Mouse (Mus musculus) kidney, postnatal 0 days (tissue): ENCODE measurements around the gene Znrd1. TPM values are rescaled to one million over a fixed set of nuclear protein-coding genes. Genes with fewer than 3 reads are reported as not detected.
A peak's percentile ranks its signal among the peaks of the same experiment; 100 is the strongest.

ENCODE experiments used
- ATAC-seq: fragments of 200-750 bp; cut with Nextera tagmentation; replicated peaks from 2 replicates; pipeline ENCODE4 v1.8.0; 2017; ENCODE audit warnings: low read depth, moderate number of reproducible peaks, moderate TSS enrichment, moderate library complexity; ENCODE audit not compliant: low FRiP score
- DNase-seq: peaks from one replicate; pipeline ENCODE4 v3.0.0-alpha.2; 2016; ENCODE audit warnings: low spot score
- H3K27ac ChIP-seq: fragments of 300-500 bp; sonication (generic); 2 replicates; pipeline ENCODE4 v1.5.1; 2014; ENCODE audit warnings: mild to moderate bottlenecking
- H3K27me3 ChIP-seq: fragments of 300-500 bp; sonication (generic); 2 replicates; pipeline ENCODE4 v1.6.1; 2014; ENCODE audit warnings: low read length, mixed read lengths; ENCODE audit not compliant: insufficient read depth
- H3K36me3 ChIP-seq: fragments of 300-500 bp; sonication (generic); 2 replicates; pipeline ENCODE4 v1.6.1; 2014; ENCODE audit warnings: low read length, mixed read lengths; ENCODE audit not compliant: insufficient read depth
- H3K4me1 ChIP-seq: fragments of 300-500 bp; sonication (generic); replicated peaks from 2 replicates; pipeline ENCODE4 v1.6.1; 2014; ENCODE audit warnings: antibody characterized with exemption, low read length, mixed read lengths; ENCODE audit not compliant: insufficient read depth
- H3K4me2 ChIP-seq: fragments of 300-500 bp; sonication (generic); 2 replicates; pipeline ENCODE4 v1.6.1; 2014; ENCODE audit warnings: mild to moderate bottlenecking, low read length, moderate library complexity, mixed read lengths
- H3K4me3 ChIP-seq: fragments of 300-500 bp; sonication (generic); replicated peaks from 2 replicates; pipeline ENCODE4 v1.5.1; 2014; ENCODE audit warnings: low read depth, low read length
- H3K9ac ChIP-seq: fragments of 300-500 bp; sonication (generic); 2 replicates; pipeline ENCODE4 v1.6.1; 2014; ENCODE audit warnings: low read depth, low read length
- H3K9me3 ChIP-seq: fragments of 300-500 bp; sonication (generic); replicated peaks from 2 replicates; pipeline ENCODE4 v1.6.1; 2016; ENCODE audit warnings: low read length, inconsistent platforms, mixed read lengths
- CTCF ChIP-seq: IDR thresholded peaks from 2 replicates; pipeline ENCODE4 v1.5.1; 2016; ENCODE audit warnings: antibody characterized with exemption, low read depth, mild to moderate bottlenecking, moderate library complexity
- WGBS: fragments of 180-500 bp; shearing (Covaris S2); extraction: QIAGEN DNeasy Blood & Tissue Kit; methylation state at CpG from one replicate; pipeline ENCODE4 v1.1.7; 2014; 5-methylcytosine and 5-hydroxymethylcytosine counted together
- polyA plus RNA-seq: library from polyadenylated mRNA; unstranded; fragments of >200 nt; fragmentation: Nextera tagmentation; extraction: Ambion mirVana; gene quantifications from 2 replicates; pipeline ENCODE4 v1.2.1, GENCODE M21; 2015

Gene Znrd1
- polyA plus RNA-seq, 1 experiment from 2014 or later, result 87.6 TPM

GRCm38 (mm10) chr17:36920239-36920638 lies 38.1 kb downstream of the Znrd1 start:
- no peaks in the 10 kb centered on the region for H3K36me3 ChIP-seq
- no peaks in the 10 kb centered on the region for H3K27me3 ChIP-seq
- ATAC-seq, result 0 out of 2 replicates have a peak, but pooled peaks have one; percentile 29
- H3K9ac ChIP-seq, result no peak overlapping the region
- H3K27ac ChIP-seq, result no peak overlapping the region
- no peaks in the 10 kb centered on the region for H3K9me3 ChIP-seq
- no peak overlapping the region for H3K4me2 ChIP-seq
- no peaks in the 10 kb centered on the region for H3K4me1 ChIP-seq
- WGBS, result 26% methylated on average over 15 of the region's 15 CpGs
- no peak for TF ChIP-seq CTCF
- H3K4me3 ChIP-seq, result no peak overlapping the region
- DNase-seq, result no peak

GRCm38 (mm10) chr17:36915076-36915475 lies 43.3 kb downstream of the Znrd1 start:
- Histone ChIP-seq H3K9me3 (no peaks in the 10 kb centered on the region), H3K27ac (no peak overlapping the region), H3K27me3 (no peaks in the 10 kb centered on the region), H3K36me3 (no peaks in the 10 kb centered on the region), H3K4me3 (no peak overlapping the region), H3K4me1 (no peaks in the 10 kb centered on the region), H3K9ac (no peak overlapping the region), H3K4me2 (no peak overlapping the region)
- 12% methylated on average over 9 of the region's 9 CpGs for WGBS
- DNase-seq, result peak; percentile 64
- peak; percentile 86 for TF ChIP-seq CTCF
- no peak for ATAC-seq

GRCm38 (mm10) chr17:36914108-36914507 lies 44.3 kb downstream of the Znrd1 start:
- no peaks in the 10 kb centered on the region for H3K36me3 ChIP-seq
- H3K4me3 ChIP-seq, result no peak overlapping the region
- no peaks in the 10 kb centered on the region for H3K27me3 ChIP-seq
- 22% methylated on average over 2 of the region's 2 CpGs for WGBS
- no peak overlapping the region for H3K27ac ChIP-seq
- no peaks in the 10 kb centered on the region for H3K9me3 ChIP-seq
- DNase-seq, result peak; percentile 82
- H3K4me1 ChIP-seq, result no peaks in the 10 kb centered on the region
- H3K4me2 ChIP-seq, result no peak overlapping the region
- ATAC-seq, result no peak
- no peak overlapping the region for H3K9ac ChIP-seq
- peak; percentile 80 for TF ChIP-seq CTCF

- Histone ChIP-seq H3K4me1 (no peaks in the 10 kb centered on the region), H3K27ac (no peak overlapping the region), H3K9me3 (no peaks in the 10 kb centered on the region), H3K4me3 (no peak overlapping the region), H3K36me3 (no peaks in the 10 kb centered on the region), H3K27me3 (no peaks in the 10 kb centered on the region), H3K4me2 (no peak overlapping the region), H3K9ac (no peak overlapping the region)
- DNase-seq (no peak), ATAC-seq (no peak)
- WGBS, result 60% methylated on average over 2 of the region's 2 CpGs
- TF ChIP-seq CTCF, result no peak
These were observed 46.3 kb downstream of the Znrd1 start for GRCm38 (mm10) chr17:36912031-36912430.

GRCm38 (mm10) chr17:36909802-36910201 lies 48.6 kb downstream of the Znrd1 start:
- Histone ChIP-seq H3K9me3 (no peaks in the 10 kb centered on the region), H3K4me2 (no peak overlapping the region), H3K4me3 (no peak overlapping the region), H3K27me3 (no peaks in the 10 kb centered on the region), H3K9ac (no peak overlapping the region), H3K27ac (no peak overlapping the region), H3K4me1 (no peaks in the 10 kb centered on the region), H3K36me3 (no peaks in the 10 kb centered on the region)
- TF ChIP-seq CTCF, result no peak
- no peak for ATAC-seq
- DNase-seq, result no peak
- 52% methylated on average over 4 of the region's 4 CpGs for WGBS

- no peaks in the 10 kb centered on the region for H3K9me3 ChIP-seq
- DNase-seq (no peak), ATAC-seq (peak; percentile 43; the same call in 1 of the 2 replicates)
- no peak overlapping the region for H3K4me2 ChIP-seq
- no peak overlapping the region for H3K9ac ChIP-seq
- H3K4me1 ChIP-seq, result no peaks in the 10 kb centered on the region
- no peak overlapping the region for H3K27ac ChIP-seq
- H3K36me3 ChIP-seq, result no peaks in the 10 kb centered on the region
- no peaks in the 10 kb centered on the region for H3K27me3 ChIP-seq
- no peak for TF ChIP-seq CTCF
- H3K4me3 ChIP-seq, result no peak overlapping the region
- 62% methylated on average over 1 of the region's 1 CpGs for WGBS
These were observed 50.1 kb downstream of the Znrd1 start for GRCm38 (mm10) chr17:36908235-36908634.

Other genes starting within 250 kb of the Znrd1 start
- gene H2-M10.5, start 185.6 kb downstream of the Znrd1 start, polyA plus RNA-seq, result not detected in 2 replicates
- not detected in 2 replicates for gene H2-M10.6, start 146.4 kb downstream of the Znrd1 start, polyA plus RNA-seq
- gene Trim26, start 121.4 kb downstream of the Znrd1 start, polyA plus RNA-seq, result 33.2 and 33.6 TPM in 2 replicates
- 0.08 TPM in 1 of 2 replicates, not detected in the other for gene Trim15, start 91.3 kb downstream of the Znrd1 start, polyA plus RNA-seq
- 0.34 and 0.43 TPM in 2 replicates for gene Trim10, start 89.0 kb downstream of the Znrd1 start, polyA plus RNA-seq
- not detected in 2 replicates for gene Trim40, start 68.4 kb downstream of the Znrd1 start, polyA plus RNA-seq
- gene Trim31, start 60.4 kb downstream of the Znrd1 start, polyA plus RNA-seq, result not detected in 2 replicates
- gene Rnf39, start 15.6 kb downstream of the Znrd1 start, polyA plus RNA-seq, result 0.34 and 0.46 TPM in 2 replicates
- 105 and 110 TPM in 2 replicates for gene Ppp1r11, start 6.8 kb downstream of the Znrd1 start, polyA plus RNA-seq
- 6.0 and 7.2 TPM in 2 replicates for gene Znrd1as, start within 50 bp of the Znrd1 start, polyA plus RNA-seq
- gene 2410137M14Rik, start 22.7 kb upstream of the Znrd1 start, polyA plus RNA-seq, result not detected in 2 replicates
- gene H2-M5, start 31.0 kb upstream of the Znrd1 start, polyA plus RNA-seq, result 0.05 and 0.08 TPM in 2 replicates
- gene Zfp57, start 42.6 kb upstream of the Znrd1 start, polyA plus RNA-seq, result 28.2 and 32.6 TPM in 2 replicates
- gene Mog, start 64.8 kb upstream of the Znrd1 start, polyA plus RNA-seq, result not detected in 2 replicates
- 5.2 and 6.1 TPM in 2 replicates for gene Gabbr1, start 87.4 kb upstream of the Znrd1 start, polyA plus RNA-seq
- gene Olfr90, start 129.9 kb upstream of the Znrd1 start, polyA plus RNA-seq, result not detected in 2 replicates
- gene Olfr91, start 139.7 kb upstream of the Znrd1 start, polyA plus RNA-seq, result not detected in 2 replicates
- gene Olfr92, start 161.5 kb upstream of the Znrd1 start, polyA plus RNA-seq, result not detected in 2 replicates
- not detected in 2 replicates for gene Olfr93, start 202.9 kb upstream of the Znrd1 start, polyA plus RNA-seq
- gene Ubd, start 235.3 kb upstream of the Znrd1 start, polyA plus RNA-seq, result not detected in 2 replicates
- not detected in 2 replicates for gene Olfr94, start 242.4 kb upstream of the Znrd1 start, polyA plus RNA-seq